Mouse (Mus musculus) G1E (cell line): ENCODE results near the gene Olfr1396.

ENCODE experiments used
- CTCF ChIP-seq: IDR thresholded peaks from 2 replicates; pipeline ENCODE4 v1.5.1; 2012; ENCODE audit warnings: low read depth, low read length, inconsistent platforms, mixed read lengths
- GATA1 ChIP-seq: IDR thresholded peaks from 2 replicates; pipeline ENCODE4 v1.6.1; 2012; ENCODE audit warnings: borderline replicate concordance, low read length, inconsistent platforms, mixed read lengths
- GATA2 ChIP-seq: IDR thresholded peaks from 2 replicates; pipeline ENCODE4 v1.6.1; 2012; ENCODE audit warnings: low read depth, low read length, inconsistent platforms, borderline replicate concordance
- POLR2AphosphoS5 ChIP-seq: IDR thresholded peaks from 2 replicates; pipeline ENCODE4 v1.6.1; 2012; ENCODE audit warnings: low read depth, low read length, inconsistent platforms; ENCODE audit not compliant: insufficient replicate concordance
- TAL1 ChIP-seq: conservative IDR thresholded peaks from 2 replicates; pipeline ENCODE4 v1.6.1; 2012; ENCODE audit warnings: low read depth, low read length, inconsistent platforms, mixed read lengths

- TF ChIP-seq TAL1, result no peak
- no peak for TF ChIP-seq POLR2AphosphoS5
- no peak for TF ChIP-seq CTCF
- no peak for TF ChIP-seq GATA1
- TF ChIP-seq GATA2, result no peak
These were observed 31.5 kb downstream of the Olfr1396 start for GRCm38 (mm10) chr11:49083146-49083545.
